Mouse (Mus musculus) heart, postnatal 0 days (tissue): ENCODE data around the gene Frmd4b.

Experiments
- CTCF ChIP-seq: IDR thresholded peaks from 2 replicates; pipeline ENCODE4 v1.5.1; 2016; ENCODE audit warnings: antibody characterized with exemption, control low read depth, low read depth
- EP300 ChIP-seq: IDR thresholded peaks from 2 replicates; pipeline ENCODE4 v1.6.1; 2016; ENCODE audit warnings: antibody characterized with exemption, low read depth

- TF ChIP-seq CTCF (no peak), EP300 (no peak)
Measured at GRCm38 (mm10) chr6:97473672-97474071, 143.7 kb downstream of the Frmd4b start.
